Mouse (Mus musculus): ENCODE data around the gene Gm20547.
"Not testable (repeated sequence)": the region's sequence is repeated elsewhere in the genome, so short reads cannot be mapped to it uniquely, and the experiment has no call there.

The Gm20547 gene

GRCm38 (mm10) chr17:34853511-34853910 lies 28.3 kb downstream of the Gm20547 start:
- DNase-seq (ENCODE audit: low spot score in 2 of 2), result no peak

- DNase-seq (ENCODE audit: low spot score in 2 of 2), result no peak
Measured at GRCm38 (mm10) chr17:34850517-34851125, 31.2 kb downstream of the Gm20547 start.

GRCm38 (mm10) chr17:34849722-34850516 lies 31.9 kb downstream of the Gm20547 start, which contains the start of the genes Skiv2l and Nelfe:
Skiv2l (minus strand) TSS chr17:34850210.
Nelfe (plus strand) TSS chr17:34850391.
- peak; percentile 97 to 98 for DNase-seq (ENCODE audit: low spot score in 2 of 2)

- DNase-seq (ENCODE audit: low spot score in 2 of 2), result no peak
Measured at GRCm38 (mm10) chr17:34847615-34848014, 34.2 kb downstream of the Gm20547 start.

- no peak for DNase-seq (ENCODE audit: low spot score in 2 of 2)
Measured at GRCm38 (mm10) chr17:34847192-34847591, 34.6 kb downstream of the Gm20547 start.

GRCm38 (mm10) chr17:34844884-34845283 lies 37.0 kb downstream of the Gm20547 start:
- no peak for DNase-seq (ENCODE audit: low spot score in 2 of 2)

GRCm38 (mm10) chr17:34840736-34841307 lies 41.0 kb downstream of the Gm20547 start:
- DNase-seq (ENCODE audit: low spot score in 2 of 2), result no peak

- no peak for DNase-seq (ENCODE audit: low spot score in 2 of 2)
Measured at GRCm38 (mm10) chr17:34838785-34839184, 43.1 kb downstream of the Gm20547 start.

- no peak for DNase-seq (ENCODE audit: low spot score in 2 of 2)
Measured at GRCm38 (mm10) chr17:34837464-34838324, 44.1 kb downstream of the Gm20547 start.

- DNase-seq (ENCODE audit: low spot score in 2 of 2), result peak; percentile 93 to 94
Measured at GRCm38 (mm10) chr17:34836856-34837221, 45.0 kb downstream of the Gm20547 start, which contains the start of the genes Stk19 and Dxo. Stk19 (minus strand) TSS chr17:34836945. Dxo (plus strand) TSS chr17:34837019.

GRCm38 (mm10) chr17:34836155-34836855 lies 45.5 kb downstream of the Gm20547 start:
- no peak for DNase-seq (ENCODE audit: low spot score in 2 of 2)

- not testable (repeated sequence) for DNase-seq (ENCODE audit: low spot score in 2 of 2)
Measured at GRCm38 (mm10) chr17:34830776-34831175, 51.1 kb downstream of the Gm20547 start.

- DNase-seq (ENCODE audit: low spot score in 2 of 2), result no peak
Measured at GRCm38 (mm10) chr17:34814818-34815370, 66.9 kb downstream of the Gm20547 start.

GRCm38 (mm10) chr17:34813747-34814146 lies 68.1 kb downstream of the Gm20547 start:
- not testable (repeated sequence) for DNase-seq (ENCODE audit: low spot score in 2 of 2)

- DNase-seq (ENCODE audit: low spot score in 2 of 2), result no peak
Measured at GRCm38 (mm10) chr17:34811275-34811674, 70.6 kb downstream of the Gm20547 start.

- not testable (repeated sequence) for DNase-seq (ENCODE audit: low spot score in 2 of 2)
Measured at GRCm38 (mm10) chr17:34810811-34811210, 71.0 kb downstream of the Gm20547 start.

GRCm38 (mm10) chr17:34810411-34810810 lies 71.4 kb downstream of the Gm20547 start:
- DNase-seq (ENCODE audit: low spot score in 2 of 2), result not testable (repeated sequence)

GRCm38 (mm10) chr17:34808599-34809205 lies 73.1 kb downstream of the Gm20547 start:
- no peak for DNase-seq (ENCODE audit: low spot score in 2 of 2)

- DNase-seq (ENCODE audit: low spot score in 2 of 2), result no peak
Measured at GRCm38 (mm10) chr17:34807176-34807575, 74.7 kb downstream of the Gm20547 start.

Measured in spleen, postnatal 36 days (tissue).